Mouse (Mus musculus) cerebellum, postnatal 4 days (tissue): ENCODE data around the gene Nrxn2.

Source experiments
- DNase-seq, 2 experiments: peaks; one replicate each; pipeline ENCODE4 v3.0.0; 2022; ENCODE audit warnings: low spot score in 2 of 2, mixed read lengths in 1 of 2

The Nrxn2 gene

DNA sequence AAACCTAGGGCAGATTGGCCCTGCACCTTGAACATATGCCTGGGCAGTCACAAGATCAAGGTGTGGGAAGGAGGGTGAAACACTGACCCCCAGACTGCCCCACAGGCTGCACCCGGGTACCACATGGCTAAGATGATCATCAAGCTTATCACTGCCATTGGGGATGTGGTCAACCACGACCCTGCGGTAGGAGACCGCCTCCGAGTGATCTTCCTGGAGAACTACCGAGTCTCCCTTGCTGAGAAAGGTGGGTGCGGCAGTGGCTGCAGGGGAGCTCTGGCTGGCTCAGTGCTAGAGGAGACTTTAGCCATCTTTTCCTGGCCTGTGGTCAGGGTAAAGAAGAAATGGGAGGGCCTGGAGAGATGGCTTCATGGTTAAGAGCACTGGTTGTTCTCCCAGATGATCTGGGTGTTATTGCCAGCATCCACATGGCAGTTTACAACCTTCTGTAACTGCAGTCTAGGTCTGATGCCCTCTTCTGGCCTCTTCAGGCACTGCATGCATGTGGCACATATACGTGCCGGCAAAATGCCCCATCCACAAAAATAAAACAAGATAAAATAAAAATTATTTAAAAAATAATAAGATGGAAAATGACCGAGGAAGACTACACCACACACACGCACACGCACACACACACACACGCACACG, 25.7 kb upstream of the Nrxn2 start:
- DNase-seq: no peak

DNA sequence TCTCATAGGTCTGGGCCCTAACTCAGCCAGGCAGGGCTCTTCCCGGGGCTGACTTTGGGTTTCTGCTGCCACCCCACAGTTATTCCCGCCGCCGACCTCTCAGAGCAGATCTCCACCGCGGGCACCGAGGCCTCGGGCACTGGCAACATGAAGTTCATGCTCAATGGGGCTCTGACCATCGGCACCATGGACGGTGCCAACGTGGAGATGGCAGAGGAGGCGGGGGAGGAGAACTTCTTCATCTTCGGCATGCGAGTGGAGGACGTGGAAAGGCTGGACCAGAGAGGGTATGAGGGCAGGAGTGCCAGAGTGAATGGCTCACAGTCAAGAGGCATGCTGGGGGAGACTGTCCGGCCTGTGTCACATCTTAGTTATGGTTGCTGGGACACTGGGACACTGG, 24.9 kb upstream of the Nrxn2 start:
- DNase-seq: no peak

DNA sequence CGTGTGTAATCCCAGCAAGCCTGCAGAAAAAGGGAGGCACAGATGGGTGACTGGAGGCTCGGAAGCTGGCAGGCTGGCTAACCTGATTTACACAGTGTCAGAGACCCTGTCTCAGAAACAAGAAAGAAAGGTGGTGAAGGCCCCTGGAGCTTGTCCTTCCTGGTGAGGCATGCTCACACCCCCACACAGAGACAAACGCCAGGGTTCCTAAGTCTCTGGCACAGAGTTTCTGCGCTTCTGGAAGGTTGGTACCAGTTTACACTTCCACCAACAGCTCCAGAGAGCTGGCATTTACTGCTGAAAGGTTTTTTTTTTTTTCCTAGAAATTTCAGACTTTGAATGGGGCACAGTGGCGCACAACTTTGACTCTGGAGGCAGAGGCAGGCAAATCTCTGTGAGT, 22.3 kb upstream of the Nrxn2 start:
- DNase-seq: no peak

DNA sequence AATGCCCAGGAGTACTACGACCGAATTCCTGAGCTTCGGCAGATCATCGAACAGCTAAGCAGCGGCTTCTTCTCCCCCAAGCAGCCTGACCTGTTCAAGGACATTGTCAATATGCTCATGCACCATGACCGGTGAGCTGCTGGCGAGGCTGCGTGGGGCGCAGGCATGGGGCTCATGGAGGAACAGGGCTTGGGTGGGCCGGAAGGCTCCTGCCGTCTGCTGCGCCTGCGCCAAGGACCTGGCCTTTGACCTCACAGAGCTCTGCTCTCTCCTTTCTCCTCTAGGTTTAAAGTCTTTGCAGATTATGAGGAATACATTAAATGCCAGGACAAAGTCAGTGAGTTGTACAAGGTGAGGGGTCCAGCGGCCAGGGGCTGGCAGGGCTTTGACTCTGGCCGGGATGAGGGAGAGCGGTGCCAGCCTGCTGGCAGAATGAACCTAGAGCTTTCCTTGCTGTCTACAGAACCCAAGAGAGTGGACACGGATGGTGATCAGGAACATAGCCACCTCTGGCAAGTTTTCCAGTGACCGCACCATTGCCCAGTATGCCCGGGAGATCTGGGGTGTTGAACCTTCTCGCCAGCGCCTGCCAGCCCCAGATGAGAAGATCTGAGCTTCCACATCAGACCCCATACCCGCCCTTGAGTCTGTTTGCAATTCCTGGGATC, 20.8 kb upstream of the Nrxn2 start:
- no peak for DNase-seq

DNA sequence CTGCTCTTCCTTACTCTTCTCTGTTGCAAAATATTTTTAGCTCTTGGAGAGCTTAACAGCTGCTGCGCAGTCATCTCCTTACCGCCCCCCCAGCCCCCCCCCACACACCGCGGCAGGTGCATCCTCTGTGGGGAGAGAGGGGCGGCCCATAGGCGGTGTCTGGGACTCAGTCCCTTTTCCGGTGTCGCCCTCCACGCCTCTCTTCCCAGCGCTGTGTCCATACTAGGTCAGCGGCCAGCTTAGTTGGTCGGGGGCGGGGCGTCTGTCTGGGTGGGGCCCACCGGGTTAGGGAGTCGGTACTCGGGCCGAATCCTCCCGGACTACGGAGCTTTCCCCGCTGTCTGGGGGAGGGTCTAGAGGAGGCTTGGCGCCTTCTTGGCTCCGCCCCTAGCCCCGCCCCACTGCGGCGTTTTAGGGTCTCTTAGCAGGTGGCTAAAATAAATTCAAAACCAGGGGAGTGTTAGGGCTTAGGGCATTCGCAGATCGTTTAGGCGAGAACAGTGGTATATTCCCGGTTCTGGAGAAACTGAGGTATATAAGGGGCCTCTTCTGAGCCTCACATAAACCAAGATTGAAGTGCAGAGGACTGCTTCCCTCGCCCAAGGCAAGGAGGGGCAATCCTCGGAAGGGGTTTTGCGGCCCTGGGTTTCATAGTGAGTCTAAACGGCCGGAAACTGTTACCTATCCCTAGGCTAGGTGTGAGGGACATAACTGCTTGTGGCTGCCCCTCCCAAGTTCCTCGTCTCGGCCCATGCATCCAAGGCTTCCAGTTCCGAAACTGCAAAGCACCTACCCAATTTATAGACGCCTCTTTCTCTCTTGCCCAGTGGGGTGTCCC, 19.9 kb upstream of the Nrxn2 start:
- peak in 1 of 2 experiments; percentile 60 for DNase-seq

DNA sequence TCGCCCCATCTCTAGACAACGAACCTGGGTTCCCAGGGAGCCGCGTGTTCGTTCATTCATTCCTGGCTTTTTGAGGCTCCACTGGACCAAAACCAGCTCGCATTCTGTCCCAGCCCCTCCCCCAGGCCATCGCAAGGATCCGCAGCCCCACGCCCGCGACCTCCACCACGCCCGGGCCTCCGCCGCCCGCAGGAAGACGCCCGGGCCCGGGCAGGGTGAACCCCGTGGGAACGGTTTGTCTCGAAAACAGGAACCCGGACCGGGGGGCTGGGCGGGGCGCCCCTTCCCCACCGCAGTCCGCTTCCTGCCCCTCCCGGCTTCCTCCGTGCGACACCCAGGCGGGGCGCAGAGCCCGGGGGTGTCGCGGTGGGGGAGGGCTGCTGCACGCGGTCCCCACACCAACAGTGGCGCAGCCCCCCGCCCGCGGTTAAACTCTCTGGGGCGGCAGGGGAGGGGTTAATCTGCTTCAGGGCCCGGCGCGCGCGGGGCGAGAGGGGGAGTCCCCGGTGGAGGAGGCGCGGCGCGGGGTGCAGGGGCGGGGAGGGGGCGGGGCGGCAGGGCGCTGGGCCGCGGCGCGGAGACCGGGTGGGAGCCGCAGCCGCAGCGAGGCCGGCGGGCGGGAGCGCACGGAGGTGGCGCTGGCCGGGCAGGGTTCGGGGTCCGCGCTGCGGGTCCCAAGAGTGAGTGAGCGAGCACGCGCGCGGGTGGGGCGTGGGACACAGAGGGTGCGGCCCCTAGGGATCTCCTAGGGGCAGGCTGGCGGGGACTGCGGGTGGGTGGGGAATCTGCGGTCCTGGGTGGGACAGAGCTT, 19.0 kb upstream of the Nrxn2 start, which contains the start of gene Rasgrp2:
Rasgrp2 (plus strand) TSS at position 56 of the 811 bp plus-strand sequence.
- no peak for DNase-seq

DNA sequence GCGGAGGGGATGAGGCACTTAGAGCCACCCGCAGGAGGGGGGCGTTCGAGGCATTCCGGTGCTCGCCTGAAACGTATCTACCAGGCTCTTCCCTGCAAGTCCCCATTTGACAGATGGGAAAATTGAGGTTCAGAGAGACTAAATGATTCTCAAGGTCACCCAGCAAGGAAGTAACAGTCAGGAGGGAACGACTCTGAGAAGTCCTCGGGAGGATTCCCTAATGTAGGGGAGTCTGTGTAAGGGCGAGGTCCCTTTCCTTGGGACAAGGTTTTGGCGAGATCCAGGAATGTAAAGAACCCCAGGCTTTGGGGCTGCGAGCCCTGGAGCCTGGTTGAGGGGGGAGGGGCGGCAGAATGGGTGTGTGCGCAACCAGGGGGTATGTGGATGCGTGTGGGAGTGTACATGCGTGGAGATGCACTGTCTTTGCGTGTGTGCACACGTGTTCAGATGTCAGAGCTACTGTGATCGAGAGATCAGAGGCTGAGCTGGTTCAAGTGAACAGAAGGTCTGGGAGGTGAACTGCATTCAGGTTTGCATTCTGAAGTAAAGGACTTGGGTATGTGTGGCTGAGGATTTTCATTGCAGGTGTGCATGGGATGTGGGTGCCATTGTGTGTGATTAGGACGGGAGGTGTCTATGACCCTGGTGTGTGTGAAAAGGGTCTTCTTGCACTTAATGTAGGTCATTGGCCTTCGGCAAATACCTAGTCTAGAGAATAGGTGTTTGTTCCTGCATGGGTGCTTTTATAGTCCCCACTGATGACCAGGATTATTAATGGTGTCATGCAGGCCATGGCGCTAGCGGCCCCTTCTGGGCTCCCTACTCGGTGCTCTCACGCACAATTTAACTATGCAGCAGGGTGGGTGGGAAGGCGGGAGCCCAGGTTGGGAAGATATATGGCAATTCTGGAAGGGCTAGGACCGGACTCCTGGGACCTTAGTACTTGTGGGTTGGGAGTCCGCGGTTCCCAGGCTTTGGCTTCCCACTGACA, 18.1 kb upstream of the Nrxn2 start:
- no peak for DNase-seq

DNA sequence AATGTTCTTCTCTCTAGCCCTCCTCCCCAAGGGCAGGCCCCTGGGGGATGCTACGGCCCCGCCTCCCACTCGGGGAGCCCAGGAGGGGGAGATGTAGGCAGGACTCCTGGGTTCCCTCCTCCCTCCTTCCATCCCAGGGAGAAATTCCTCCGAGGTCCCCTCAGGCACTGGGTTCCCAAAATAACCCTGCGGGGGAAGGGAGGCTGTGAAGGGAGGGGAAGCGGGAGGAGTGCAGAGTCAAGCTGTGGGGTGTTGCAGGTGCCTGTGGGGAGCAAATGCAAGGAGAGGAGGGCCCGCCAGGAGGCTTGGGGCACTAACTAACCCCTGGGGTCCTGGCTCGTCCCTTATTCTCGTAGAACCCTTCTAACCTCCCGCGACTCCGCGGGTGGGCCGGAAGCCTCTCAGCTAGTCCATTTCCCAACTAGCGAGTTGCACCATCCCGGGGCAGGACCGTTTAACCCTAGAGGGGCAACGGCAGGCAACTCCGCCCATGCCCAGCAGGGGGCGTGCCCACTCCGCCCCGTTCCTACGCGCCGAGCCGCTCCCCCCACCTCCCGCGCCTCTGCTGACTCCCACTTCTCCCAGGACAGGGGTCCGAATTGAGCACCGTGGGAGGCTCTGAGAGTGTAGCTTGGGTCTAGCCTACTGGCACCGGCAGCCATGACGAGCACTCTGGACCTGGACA, 17.3 kb upstream of the Nrxn2 start:
- peak; percentile 58 to 80 for DNase-seq

DNA sequence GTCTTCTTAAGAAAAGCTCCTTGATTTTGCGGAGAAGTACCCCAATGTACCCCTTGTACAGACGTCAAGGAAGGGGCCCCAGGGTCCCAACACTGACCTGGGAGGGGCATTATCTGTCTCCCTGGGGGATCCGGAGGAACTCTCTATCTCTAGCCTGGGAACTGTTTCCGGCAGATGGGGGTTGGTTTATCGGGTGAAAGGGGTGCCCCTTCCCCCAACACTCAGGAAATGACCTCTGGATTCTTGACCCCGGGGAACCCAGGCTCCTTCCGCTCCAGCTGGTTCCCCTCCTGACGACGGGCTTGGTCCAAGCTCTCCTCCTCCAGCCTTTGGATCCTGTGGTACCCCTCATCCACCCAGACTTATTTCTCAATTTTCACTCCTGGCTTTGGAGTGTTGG, 16.6 kb upstream of the Nrxn2 start:
- no peak for DNase-seq

DNA sequence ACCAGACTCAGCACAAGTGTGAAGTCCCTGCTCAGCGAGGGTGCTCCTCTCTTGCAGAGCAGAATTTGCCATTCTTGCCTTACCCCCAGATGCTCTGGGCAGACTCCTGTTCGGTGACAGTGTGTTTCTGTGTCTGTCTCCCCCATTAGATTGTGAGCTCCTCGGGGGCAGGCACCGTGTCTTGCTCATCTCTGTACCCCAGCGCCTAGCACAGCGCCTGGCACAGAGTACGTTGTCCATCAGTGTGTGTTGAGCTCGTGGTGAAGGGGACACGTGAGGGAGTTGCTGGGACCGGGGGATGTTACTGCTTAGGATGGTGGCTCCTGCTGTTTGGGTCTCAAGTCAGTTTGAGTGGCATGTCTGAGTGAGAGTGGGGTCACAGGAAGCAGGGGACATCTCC, 14.7 kb upstream of the Nrxn2 start:
- DNase-seq: no peak

DNA sequence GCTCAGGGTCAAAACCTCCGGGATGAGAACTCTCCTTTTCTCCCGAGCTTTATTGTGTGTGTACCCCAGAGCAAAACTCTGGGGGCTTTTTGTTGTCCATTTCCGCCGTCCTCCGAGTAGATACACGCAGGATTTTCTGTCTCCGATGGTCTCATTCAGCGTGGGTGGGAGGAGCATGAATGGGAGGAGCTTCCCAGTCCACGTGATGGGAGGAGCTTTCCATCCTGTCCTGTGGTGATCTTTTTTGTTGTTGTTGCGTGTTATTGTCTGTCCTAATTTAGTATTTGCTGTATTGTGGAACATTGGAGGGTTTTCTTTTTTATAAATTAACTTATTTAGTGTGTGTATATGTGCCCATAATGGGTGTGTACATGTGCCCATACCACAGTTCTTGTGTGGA, 13.1 kb upstream of the Nrxn2 start:
- no peak for DNase-seq

DNA sequence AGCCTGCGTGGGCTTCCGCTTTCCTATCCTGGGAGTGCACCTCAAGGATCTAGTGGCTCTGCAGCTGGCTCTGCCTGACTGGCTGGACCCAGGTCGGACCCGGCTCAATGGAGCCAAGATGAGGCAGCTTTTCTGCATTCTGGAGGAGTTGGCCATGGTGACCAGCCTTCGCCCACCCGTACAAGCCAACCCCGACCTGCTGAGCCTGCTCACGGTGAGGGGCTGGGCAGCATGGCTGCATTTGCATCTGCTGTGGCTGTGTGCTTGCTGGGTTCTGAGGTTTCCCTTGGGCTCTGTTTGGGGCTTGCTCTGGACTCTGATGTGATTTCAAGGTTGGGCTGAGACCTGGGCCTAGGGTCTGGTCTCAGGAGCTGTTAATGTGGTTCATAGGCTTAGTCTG, 11.4 kb upstream of the Nrxn2 start:
- DNase-seq: no peak

DNA sequence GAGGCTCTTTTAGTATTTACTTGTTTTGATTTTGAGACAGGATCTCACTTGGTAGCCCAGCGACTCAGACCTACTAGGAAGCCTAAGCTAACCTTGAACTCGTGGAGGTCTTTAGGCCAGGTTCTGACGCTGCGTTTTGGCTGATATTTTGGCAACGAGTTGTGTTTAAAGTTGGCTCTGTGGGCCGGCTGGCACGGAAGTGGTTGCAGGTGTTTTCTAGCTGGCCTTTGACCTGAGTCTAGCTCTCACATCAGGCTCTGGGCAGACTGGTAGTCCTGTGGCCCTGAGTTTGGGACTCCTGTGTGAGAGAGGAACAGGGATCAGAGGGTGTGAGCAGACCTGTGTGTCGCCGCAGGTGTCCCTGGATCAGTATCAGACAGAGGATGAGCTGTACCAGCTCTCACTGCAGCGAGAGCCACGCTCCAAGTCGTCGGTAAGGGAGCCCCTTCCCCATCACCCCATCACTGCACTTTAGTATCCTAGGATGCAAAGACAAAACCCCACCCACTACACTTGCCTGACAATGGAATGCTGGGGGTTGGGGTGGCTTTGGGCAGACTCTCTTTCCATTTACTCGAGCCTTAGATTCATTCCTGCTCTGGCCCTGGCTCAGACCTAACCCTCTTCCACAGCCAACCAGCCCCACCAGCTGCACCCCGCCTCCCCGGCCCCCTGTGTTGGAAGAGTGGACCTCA, 10.6 kb upstream of the Nrxn2 start:
- DNase-seq: no peak

DNA sequence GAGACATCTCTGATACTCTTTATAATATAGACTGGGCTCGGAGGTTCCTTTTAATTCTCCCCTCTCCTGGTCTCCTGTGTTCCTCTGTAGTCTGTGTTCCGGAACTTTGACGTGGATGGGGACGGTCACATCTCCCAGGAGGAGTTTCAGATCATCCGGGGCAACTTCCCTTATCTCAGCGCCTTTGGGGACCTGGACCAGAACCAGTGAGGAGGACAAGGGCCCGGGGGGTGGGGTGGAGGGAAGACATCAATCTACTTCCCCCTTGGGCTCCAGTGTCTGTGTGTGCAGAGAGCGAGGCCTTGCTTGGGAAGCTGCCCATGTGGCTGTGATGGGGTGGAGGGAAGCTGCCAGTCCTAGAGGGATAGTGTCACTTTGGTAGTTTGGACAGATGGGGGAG, 9.8 kb upstream of the Nrxn2 start:
- DNase-seq: no peak

DNA sequence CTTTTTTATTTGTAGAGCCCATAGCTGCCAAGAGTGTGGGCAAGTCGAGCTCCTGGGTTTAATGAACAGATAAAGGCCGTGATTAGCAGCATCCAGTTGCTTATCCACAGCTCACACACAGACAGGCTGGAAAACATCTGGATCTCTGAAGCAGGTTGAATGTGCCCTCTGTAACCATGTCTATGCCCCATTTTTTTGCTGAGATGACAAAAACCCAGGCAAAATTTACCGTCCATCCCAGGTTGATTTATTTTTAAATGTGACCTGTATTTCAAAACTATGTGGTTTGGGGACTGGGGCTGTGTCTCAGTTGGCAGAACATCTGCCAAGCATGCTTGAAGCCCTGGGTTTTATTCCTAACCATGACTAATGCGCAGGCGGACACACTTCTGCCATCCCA, 9.4 kb upstream of the Nrxn2 start:
- DNase-seq: no peak

DNA sequence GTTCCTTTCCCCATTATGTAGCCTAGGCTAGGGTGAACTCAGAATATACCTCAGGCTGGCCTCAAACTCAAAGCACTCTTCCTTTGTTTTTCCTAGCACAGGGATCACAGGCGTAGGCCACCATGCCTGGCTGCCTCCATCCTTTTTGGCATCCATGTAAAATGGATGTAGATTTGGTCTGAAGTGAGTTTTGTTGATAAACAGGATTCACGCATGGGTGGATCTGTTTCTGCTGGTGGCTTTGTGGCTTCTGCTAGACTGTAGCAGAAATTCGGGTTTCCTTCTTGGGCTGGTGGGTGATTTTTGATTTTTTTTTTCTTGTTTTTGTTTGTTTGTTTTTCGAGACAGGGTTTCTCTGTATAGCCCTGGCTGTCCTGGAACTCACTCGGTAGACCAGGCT, 8.6 kb upstream of the Nrxn2 start:
- DNase-seq: no peak

DNA sequence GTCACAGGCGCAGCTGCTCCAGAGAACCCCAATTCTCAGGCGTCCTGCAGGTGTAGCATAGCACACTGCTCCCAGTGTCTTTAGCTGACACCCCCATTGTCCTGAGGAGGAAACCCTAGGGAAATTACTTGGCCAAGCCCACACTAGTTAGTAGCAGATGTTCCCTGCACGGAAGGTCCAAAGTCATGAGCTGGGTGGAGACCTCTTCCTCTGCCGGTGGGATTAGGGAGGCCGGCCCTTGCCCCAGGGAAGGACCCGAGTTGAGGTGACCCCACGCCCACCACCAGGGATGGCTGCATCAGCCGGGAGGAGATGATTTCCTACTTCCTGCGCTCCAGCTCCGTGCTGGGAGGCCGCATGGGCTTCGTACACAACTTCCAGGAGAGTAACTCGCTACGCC, 5.7 kb upstream of the Nrxn2 start:
- DNase-seq: no peak

DNA sequence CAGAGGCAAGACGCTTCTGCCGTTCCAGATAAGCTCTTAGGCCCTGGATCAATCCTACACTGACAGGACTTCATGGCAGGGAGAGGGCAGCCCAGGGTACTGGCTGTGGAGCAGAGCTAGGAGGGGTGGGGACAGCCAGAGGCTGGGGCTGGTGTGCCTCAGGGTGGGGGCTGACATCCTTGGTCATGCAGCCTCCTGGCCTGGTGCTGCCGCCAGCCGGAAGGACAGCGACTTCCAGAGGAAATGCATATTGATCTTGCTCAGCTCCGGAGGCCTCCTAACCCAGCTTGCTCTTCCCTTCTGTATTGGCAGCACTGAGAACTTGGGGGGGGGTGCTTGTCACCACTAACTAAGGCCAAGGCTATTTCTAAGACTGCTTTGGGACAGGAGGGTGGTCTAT, 3.1 kb upstream of the Nrxn2 start:
- no peak for DNase-seq

DNA sequence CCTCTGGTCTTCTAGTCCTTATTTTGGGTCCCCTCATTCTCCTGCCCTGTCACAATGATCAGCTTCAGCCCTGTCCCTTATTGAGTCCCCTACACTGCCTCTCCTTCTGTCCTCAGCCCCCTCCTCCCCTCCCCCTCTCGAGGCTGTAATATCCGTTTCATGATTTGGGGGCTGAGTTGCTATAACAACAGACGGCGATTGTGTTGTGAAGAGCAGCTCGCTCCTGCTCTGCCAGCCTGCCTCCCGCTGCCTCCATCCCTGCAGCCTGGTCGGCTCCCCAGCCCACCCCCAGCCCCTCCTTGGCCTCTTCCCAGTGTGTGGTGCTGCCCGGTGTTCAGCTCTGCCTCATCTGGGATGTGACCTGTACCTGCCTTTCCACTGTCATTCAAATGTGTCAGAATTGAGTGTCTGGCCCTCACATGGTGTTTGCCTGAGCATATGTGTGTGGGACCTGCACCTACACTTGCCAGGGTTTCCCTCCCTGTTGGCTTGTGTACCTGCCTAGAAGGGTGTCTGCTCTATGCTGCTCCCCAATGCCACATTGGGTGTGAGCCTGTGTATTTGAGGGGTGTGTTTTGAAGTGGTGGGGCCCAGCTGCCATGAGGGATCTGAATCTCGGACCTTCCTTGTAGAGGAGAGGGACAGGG, 2.3 kb upstream of the Nrxn2 start:
- no peak for DNase-seq
